Mouse (Mus musculus): Measurements from ENCODE around the gene Simc1. TPM values are rescaled to one million over a fixed set of nuclear protein-coding genes. Genes with fewer than 3 reads are reported as not detected.

Gene Simc1
- 3.4 and 5.5 TPM in 2 replicates for polyA plus RNA-seq (2012; rRNA removed)

GRCm38 (mm10) chr13:54503604-54504521 lies at the start of gene Simc1:
Gene Simc1 (plus strand): TSS chr13:54503779.

GRCm38 (mm10) chr13:54468098-54469011 lies 35.2 kb upstream of the Simc1 start, which contains the start of gene Thoc3:
Gene Thoc3 (minus strand): TSS chr13:54468849.

GRCm38 (mm10) chr13:54565201-54565581 lies 61.6 kb downstream of the Simc1 start, which contains the start of gene 4833439L19Rik:
Gene 4833439L19Rik (minus strand): TSS chr13:54565435.

GRCm38 (mm10) chr13:54574854-54575481 lies 71.4 kb downstream of the Simc1 start, which contains the start of gene Arl10:
Gene Arl10 (plus strand): TSS chr13:54575015.

GRCm38 (mm10) chr13:54589996-54590951 lies 86.7 kb downstream of the Simc1 start, which contains the start of the genes Nop16 and Higd2a:
Gene Nop16 (minus strand): TSS chr13:54590090.
Gene Higd2a (plus strand): TSS chr13:54590207.

Other genes with a start within 250 kb of the Simc1 start
- gene Cplx2, start 132.4 kb upstream of the Simc1 start, polyA plus RNA-seq (2012; rRNA removed) = 2.7 and 4.0 TPM in 2 replicates
- gene Thoc3, start 34.9 kb upstream of the Simc1 start, polyA plus RNA-seq (2012; rRNA removed) = 8.9 and 16.7 TPM in 2 replicates
- gene 4833439L19Rik, start 61.7 kb downstream of the Simc1 start, polyA plus RNA-seq (2012; rRNA removed) = 45.2 and 45.4 TPM in 2 replicates
- gene Arl10, start 71.2 kb downstream of the Simc1 start, polyA plus RNA-seq (2012; rRNA removed) = 6.0 and 9.4 TPM in 2 replicates
- 1.2 and 1.5 TPM in 2 replicates for gene Nop16, start 86.3 kb downstream of the Simc1 start, polyA plus RNA-seq (2012; rRNA removed)
- gene Higd2a, start 86.4 kb downstream of the Simc1 start, polyA plus RNA-seq (2012; rRNA removed) = 103 and 105 TPM in 2 replicates
- 76.8 and 94.8 TPM in 2 replicates for gene Cltb, start 107.6 kb downstream of the Simc1 start, polyA plus RNA-seq (2012; rRNA removed)
- 6.0 and 8.2 TPM in 2 replicates for gene Faf2, start 118.0 kb downstream of the Simc1 start, polyA plus RNA-seq (2012; rRNA removed)
- 121 and 131 TPM in 2 replicates for gene Rnf44, start 190.1 kb downstream of the Simc1 start, polyA plus RNA-seq (2012; rRNA removed)
- gene Cdhr2, start 197.7 kb downstream of the Simc1 start, polyA plus RNA-seq (2012; rRNA removed) = 1.3 TPM in 2 replicates
- gene Gprin1, start 246.1 kb downstream of the Simc1 start, polyA plus RNA-seq (2012; rRNA removed) = 0.17 and 0.40 TPM in 2 replicates